Comparison of ENCODE assay signal across 9 mouse cellular contexts in the genomic region with DNA sequence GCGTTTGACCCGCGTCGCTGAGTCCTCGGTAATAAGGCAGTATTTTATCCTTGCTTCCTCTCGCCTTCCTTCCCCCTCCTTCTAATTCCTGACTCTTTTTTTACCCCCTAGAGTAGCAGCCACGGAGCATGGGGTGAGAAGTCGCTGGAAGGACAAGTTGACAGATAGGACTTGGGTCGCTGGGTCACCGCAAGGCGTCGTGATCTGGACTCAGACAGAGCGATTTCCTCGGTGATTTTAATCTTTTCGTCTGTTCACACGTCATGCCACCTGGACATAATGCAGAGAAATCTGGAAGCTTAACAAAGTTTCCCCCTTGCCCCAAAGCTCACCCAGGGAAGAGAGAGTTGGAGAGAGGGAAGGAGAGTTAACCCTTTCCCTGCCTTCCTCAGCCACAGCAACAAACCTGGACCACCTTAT.
DNase-seq lines count a peak whose midpoint lies in the region; ATAC-seq and TF ChIP-seq lines count a peak whose summit lies in the region.
"Had no signal": no experiment of that assay in that cellular context is flagged by ENCODE, and none has a peak within 500 bp of the region (broad histone marks: within the 10 kb centered on the region; RNA-seq: fewer than 3 reads in every experiment).

No protein-coding gene starts in this region.

- intact Hi-C loops in heart, postnatal 25 days (cut with DNase I), result no loop called here

- no peak overlapping the region for H3K9ac ChIP-seq in heart, embryonic 14.5 days (ENCODE audit: low read length)
- H3K9ac ChIP-seq: midbrain, embryonic 12.5 days had no signal

- no peak for DNase-seq in heart, postnatal 25 days (ENCODE audit: low spot score)
- peak; percentile 46 to 58 for DNase-seq in adrenal gland, postnatal 36 days
- DNase-seq in kidney, adult 18-20 months, result peak; percentile 52
- peak; percentile 62 for DNase-seq in neural tube, embryonic 10.5 days (ENCODE audit: extremely low spot score, low spot score)
- no peak for DNase-seq in layer of hippocampus, postnatal 25 days (ENCODE audit: extremely low spot score in 1 of 2, low spot score in 1 of 2)
- DNase-seq in layer of hippocampus, adult 2 months (ENCODE audit: low spot score in 2 of 2), result no peak

- H3K4me3 ChIP-seq in heart, embryonic 14.5 days (ENCODE audit: control insufficient read depth in 1 of 2, insufficient read depth in 1 of 2, low read depth in 1 of 2, low read length in 2 of 2), result no peak overlapping the region; a peak in 1 of 4 replicates
- H3K4me3 ChIP-seq in layer of hippocampus, adult 2 months, result no peak overlapping the region
- H3K4me3 ChIP-seq: midbrain, embryonic 12.5 days had no signal

- H3K4me2 ChIP-seq in heart, embryonic 14.5 days (ENCODE audit: low read length), result peak overlapping the region; percentile 53
- H3K4me2 ChIP-seq: midbrain, embryonic 12.5 days had no signal

- no peaks in the 10 kb centered on the region for H3K36me3 ChIP-seq in heart, embryonic 14.5 days (ENCODE audit: control insufficient read depth, insufficient read depth, low read length)
- H3K36me3 ChIP-seq: midbrain, embryonic 12.5 days had no signal

- H3K27ac ChIP-seq in heart, embryonic 14.5 days (replicated peaks in 1 of 2; ENCODE audit: control insufficient read depth in 1 of 2, insufficient read depth in 1 of 2, low read depth in 2 of 2, low read length in 2 of 2), result no peak overlapping the region
- no peak overlapping the region for H3K27ac ChIP-seq in layer of hippocampus, adult 2 months
- H3K27ac ChIP-seq: midbrain, embryonic 12.5 days had no signal

- WGBS in heart, embryonic 14.5 days, result 13% methylated on average over 16 of the region's 16 CpGs

- no peaks in the 10 kb centered on the region for H3K27me3 ChIP-seq in heart, embryonic 14.5 days (ENCODE audit: control insufficient read depth, insufficient read depth, low read length)
- H3K27me3 ChIP-seq: midbrain, embryonic 12.5 days had no signal

- no peak for TF ChIP-seq CTCF in layer of hippocampus, adult 2 months (conservative IDR thresholded peaks at IDR 0.05)

- H3K4me1 ChIP-seq in heart, embryonic 14.5 days (ENCODE audit: control insufficient read depth in 2 of 2, insufficient read depth in 2 of 2, low read length in 2 of 2), result peaks cover 12 to 18% of the 10 kb centered on the region in 2 experiments

- no peak for ATAC-seq in heart, embryonic 14.5 days (ENCODE audit: insufficient number of reproducible peaks, insufficient read depth, low FRiP score, low read depth)
- no peak for ATAC-seq in megakaryocyte-erythroid progenitor cell, adult 5-6 weeks (replicated peaks; ENCODE audit: low FRiP score, low TSS enrichment, poor library complexity, severe bottlenecking)

- H3K9me3 ChIP-seq in heart, embryonic 14.5 days (ENCODE audit: control insufficient read depth, low read length), result no peaks in the 10 kb centered on the region
- H3K9me3 ChIP-seq: midbrain, embryonic 12.5 days had no signal

Comparison
In these comparisons a context has a peak if more than half of its experiments do, and no peak if none do; other contexts are left out.
1. DNase-seq: peak in adrenal gland, postnatal 36 days (2 of 2), kidney, adult 18-20 months (single experiment) and neural tube, embryonic 10.5 days (single experiment); none in heart, postnatal 25 days (single experiment), layer of hippocampus, postnatal 25 days (0 of 2) and layer of hippocampus, adult 2 months (0 of 2).